Mouse (Mus musculus) left cerebral cortex, postnatal 10 days (tissue): ENCODE measurements around the gene Med27. TPM values are rescaled to one million over a fixed set of nuclear protein-coding genes. Genes with fewer than 3 reads are reported as not detected.
"Not testable (repeated sequence)": the region's sequence is repeated elsewhere in the genome, so short reads cannot be mapped to it uniquely, and the experiment has no call there.

Experiments
- DNase-seq, 2 experiments: peaks; one replicate each; pipeline ENCODE4 v3.0.0; 2021 to 2022; ENCODE audit warnings: low spot score in 2 of 2, mixed read lengths in 1 of 2; ENCODE audit errors: extremely low spot score in 1 of 2
- intact Hi-C: fragments of 180-260 bp; cut with DNase I; formaldehyde crosslinking; loops from one replicate; pipeline ENCODE4 v1.15.1; 2025
- total RNA-seq, 2 experiments: library from RNA; stranded (reverse); gene quantifications; 2 replicates each; pipeline ENCODE4 v1.2.3; 2021

Med27 gene
- total RNA-seq, 2 experiments from 2014 or later, result 33.5 to 37.9 TPM

- intact Hi-C loops, result no loop called here
- DNase-seq, result no peak
These were observed 146.9 kb downstream of the Med27 start for GRCm38 (mm10) chr2:29493396-29494031.

GRCm38 (mm10) chr2:29495271-29495670 is 148.7 kb downstream of the Med27 start:
- no peak for DNase-seq
- intact Hi-C loops, result no loop called here

GRCm38 (mm10) chr2:29500601-29501350 is 154.2 kb downstream of the Med27 start:
- intact Hi-C loops, result no loop called here
- DNase-seq, result no peak

GRCm38 (mm10) chr2:29501381-29501780 is 154.8 kb downstream of the Med27 start:
- intact Hi-C loops, result no loop called here

GRCm38 (mm10) chr2:29504848-29505247 is 158.2 kb downstream of the Med27 start:
- no peak for DNase-seq
- intact Hi-C loops, result no loop called here

More at GRCm38 (mm10) chr2:29501381-29501780, 154.8 kb downstream of the Med27 start:
- DNase-seq, result no peak

- DNase-seq, result no peak
- intact Hi-C loops, result no loop called here
These were observed 159.8 kb downstream of the Med27 start for GRCm38 (mm10) chr2:29506411-29506810.

GRCm38 (mm10) chr2:29513131-29513530 is 166.5 kb downstream of the Med27 start:
- no peak for DNase-seq
- intact Hi-C loops, result no loop called here

- intact Hi-C loops, result no loop called here
These were observed 168.2 kb downstream of the Med27 start for GRCm38 (mm10) chr2:29514836-29515235.

GRCm38 (mm10) chr2:29515831-29516447 is 169.3 kb downstream of the Med27 start:
- DNase-seq, result no peak
- intact Hi-C loops, result no loop called here

More at GRCm38 (mm10) chr2:29514836-29515235, 168.2 kb downstream of the Med27 start:
- DNase-seq, result no peak

- no peak for DNase-seq
- intact Hi-C loops, result no loop called here
These were observed 170.1 kb downstream of the Med27 start for GRCm38 (mm10) chr2:29516621-29517170.

- no peak for DNase-seq
- intact Hi-C loops, result no loop called here
These were observed 172.8 kb downstream of the Med27 start for GRCm38 (mm10) chr2:29519402-29519801.

GRCm38 (mm10) chr2:29520206-29520605 is 173.6 kb downstream of the Med27 start:
- no peak for DNase-seq
- intact Hi-C loops, result no loop called here

- intact Hi-C loops, result no loop called here
- DNase-seq, result no peak
These were observed 174.9 kb downstream of the Med27 start for GRCm38 (mm10) chr2:29521486-29521885.

GRCm38 (mm10) chr2:29523918-29524811 is 177.5 kb downstream of the Med27 start:
- DNase-seq, result peak in 1 of 2 experiments; percentile 72
- intact Hi-C loops, result no loop called here

GRCm38 (mm10) chr2:29525273-29525805 is 178.7 kb downstream of the Med27 start:
- intact Hi-C loops, result no loop called here
- DNase-seq, result no peak

- intact Hi-C loops, result no loop called here
- peak; percentile 38 to 76 for DNase-seq
These were observed 179.6 kb downstream of the Med27 start for GRCm38 (mm10) chr2:29526266-29526665.

- intact Hi-C loops, DNase-seq: not testable (repeated sequence)
These were observed 180.9 kb downstream of the Med27 start for GRCm38 (mm10) chr2:29527480-29527879.

- DNase-seq, result no peak
- intact Hi-C loops, result no loop called here
These were observed 182.2 kb downstream of the Med27 start for GRCm38 (mm10) chr2:29528811-29529210.
